Mouse (Mus musculus) embryonic facial prominence, embryonic 10.5 days (tissue): ENCODE measurements around the gene Kdr. TPM values are rescaled to one million over a fixed set of nuclear protein-coding genes. Genes with fewer than 3 reads are reported as not detected.

ENCODE experiments used
- DNase-seq: peaks from one replicate; pipeline ENCODE4 v3.0.0-alpha.2; 2017; ENCODE audit warnings: low spot score
- H3K27ac ChIP-seq: fragments of 300-500 bp; sonication (generic); replicated peaks from 2 replicates; pipeline ENCODE4 v1.5.1; 2016; ENCODE audit warnings: mild to moderate bottlenecking
- H3K27me3 ChIP-seq: fragments of 300-500 bp; sonication (generic); replicated peaks from 2 replicates; pipeline ENCODE4 v1.6.1; 2016; ENCODE audit warnings: low read depth, mild to moderate bottlenecking; ENCODE audit not compliant: poor library complexity, severe bottlenecking
- H3K36me3 ChIP-seq: fragments of 300-500 bp; sonication (generic); replicated peaks from 2 replicates; pipeline ENCODE4 v1.6.1; 2016; ENCODE audit warnings: mild to moderate bottlenecking, moderate library complexity
- H3K4me1 ChIP-seq: fragments of 300-500 bp; sonication (generic); 2 replicates; pipeline ENCODE4 v1.6.1; 2016
- H3K4me3 ChIP-seq: fragments of 300-500 bp; sonication (generic); 2 replicates; pipeline ENCODE4 v1.5.1; 2016; ENCODE audit warnings: mild to moderate bottlenecking, moderate library complexity
- H3K9me3 ChIP-seq: fragments of 300-500 bp; sonication (generic); 2 replicates; pipeline ENCODE4 v1.6.1; 2016; ENCODE audit warnings: mild to moderate bottlenecking
- WGBS: fragments of 180-500 bp; shearing (Covaris S2); methylation state at CpG from one replicate; pipeline ENCODE4 v1.1.7; 2016; 5-methylcytosine and 5-hydroxymethylcytosine counted together
- polyA plus RNA-seq: library from polyadenylated mRNA; unstranded; fragments of >200 nt; fragmentation: Nextera tagmentation; extraction: Ambion mirVana; gene quantifications from 2 replicates; pipeline ENCODE4 v1.2.1, GENCODE M21; 2016

Gene Kdr
- polyA plus RNA-seq, 1 experiment from 2014 or later, result 25.5 TPM

DNA sequence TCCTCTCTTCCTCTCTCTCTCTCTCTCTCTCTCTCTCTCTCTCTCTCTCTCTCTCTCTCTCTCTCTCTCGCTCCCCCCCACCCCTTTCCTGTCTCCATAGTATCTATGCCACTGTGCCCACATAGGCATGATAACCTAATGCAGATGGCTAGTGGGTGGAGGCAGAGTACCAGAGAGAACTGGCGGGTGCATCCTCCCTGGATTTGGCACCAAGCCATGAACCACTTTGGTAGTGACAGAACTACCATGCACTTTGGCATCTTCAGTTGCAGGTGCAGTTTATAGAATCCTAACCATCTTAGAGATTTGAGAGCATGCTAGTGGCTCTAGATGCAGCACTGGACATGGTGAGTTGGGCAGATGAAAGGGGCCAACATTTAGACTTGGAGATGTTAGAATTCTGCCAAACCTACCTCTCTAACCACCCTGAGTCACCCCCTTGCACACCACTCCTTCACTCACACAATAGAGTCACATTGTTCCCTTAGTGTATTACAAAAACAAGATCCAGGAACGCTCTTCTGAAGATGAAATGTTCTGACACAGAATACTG is 23.4 kb downstream of the Kdr start:
- H3K4me1 ChIP-seq, result 0 out of 2 replicates have a peak, but pooled peaks cover 4% of the 10 kb centered on the region
- 86% methylated on average over 3 of the region's 3 CpGs for WGBS
- no peak overlapping the region for H3K4me3 ChIP-seq
- no peaks in the 10 kb centered on the region for H3K9me3 ChIP-seq
- DNase-seq, result no peak
- no peaks in the 10 kb centered on the region for H3K36me3 ChIP-seq
- no peak overlapping the region for H3K27ac ChIP-seq
- H3K27me3 ChIP-seq, result no peaks in the 10 kb centered on the region

DNA sequence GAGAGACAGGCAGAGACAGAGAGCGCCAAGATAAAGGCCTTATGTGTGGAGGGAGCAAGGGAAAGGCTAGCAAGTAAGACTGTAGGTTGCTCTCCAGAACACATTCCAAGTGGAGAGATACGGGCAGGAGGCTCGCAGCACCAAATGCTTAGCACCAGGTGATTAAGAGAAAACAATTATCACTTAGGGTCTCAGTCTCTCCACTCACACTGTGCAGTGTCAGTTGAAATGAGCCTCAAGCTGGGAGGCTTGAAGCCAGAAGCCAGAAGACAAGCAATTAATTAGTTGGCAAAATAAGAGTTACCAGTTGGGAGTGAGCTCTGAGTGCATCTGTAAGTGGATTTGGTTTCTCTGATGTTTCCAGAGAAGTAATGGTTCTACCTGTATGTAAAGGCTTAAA is 24.0 kb downstream of the Kdr start:
- DNase-seq, result no peak
- H3K4me3 ChIP-seq, result no peak overlapping the region
- H3K36me3 ChIP-seq, result no peaks in the 10 kb centered on the region
- no peaks in the 10 kb centered on the region for H3K27me3 ChIP-seq
- WGBS, result 71% methylated on average over 3 of the region's 3 CpGs
- H3K27ac ChIP-seq, result no peak overlapping the region
- H3K4me1 ChIP-seq, result 0 out of 2 replicates have a peak, but pooled peaks cover 4% of the 10 kb centered on the region
- no peaks in the 10 kb centered on the region for H3K9me3 ChIP-seq

DNA sequence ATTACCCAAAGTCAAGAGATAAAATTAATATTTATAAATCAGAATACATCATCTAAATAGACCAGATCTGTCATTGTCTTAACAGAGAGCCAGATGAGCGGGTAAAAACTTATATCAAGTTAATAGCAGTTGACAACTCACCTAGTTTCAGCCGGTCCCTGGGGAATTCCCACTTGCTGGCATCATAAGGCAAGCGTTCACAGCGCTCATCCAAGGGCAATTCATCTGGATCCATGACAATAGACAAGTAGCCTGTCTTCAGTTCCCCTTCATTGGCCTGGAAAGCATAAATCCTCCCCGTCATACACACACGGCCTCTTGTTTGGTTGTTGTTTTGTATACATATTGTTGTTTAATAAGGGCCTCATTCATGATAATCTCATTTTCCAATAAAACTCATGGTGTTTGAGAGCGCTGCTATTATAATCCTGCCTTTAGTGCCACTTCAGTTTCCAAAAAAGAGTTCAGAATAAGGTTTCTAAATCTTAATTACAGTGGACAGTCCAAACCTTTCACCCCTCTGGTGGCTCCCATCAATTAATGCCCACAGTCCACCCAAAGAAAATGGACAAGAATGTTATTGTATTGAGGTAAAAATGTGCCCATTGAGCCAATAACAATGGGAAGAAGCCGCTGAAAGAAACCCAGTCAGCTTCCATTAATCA is 26.0 kb downstream of the Kdr start:
- H3K27me3 ChIP-seq, result no peaks in the 10 kb centered on the region
- H3K4me1 ChIP-seq, result 0 out of 2 replicates have a peak, but pooled peaks cover 4% of the 10 kb centered on the region
- no peak overlapping the region for H3K27ac ChIP-seq
- H3K36me3 ChIP-seq, result no peaks in the 10 kb centered on the region
- H3K9me3 ChIP-seq, result no peaks in the 10 kb centered on the region
- DNase-seq, result no peak
- H3K4me3 ChIP-seq, result no peak overlapping the region
- 76% methylated on average over 8 of the region's 8 CpGs for WGBS

DNA sequence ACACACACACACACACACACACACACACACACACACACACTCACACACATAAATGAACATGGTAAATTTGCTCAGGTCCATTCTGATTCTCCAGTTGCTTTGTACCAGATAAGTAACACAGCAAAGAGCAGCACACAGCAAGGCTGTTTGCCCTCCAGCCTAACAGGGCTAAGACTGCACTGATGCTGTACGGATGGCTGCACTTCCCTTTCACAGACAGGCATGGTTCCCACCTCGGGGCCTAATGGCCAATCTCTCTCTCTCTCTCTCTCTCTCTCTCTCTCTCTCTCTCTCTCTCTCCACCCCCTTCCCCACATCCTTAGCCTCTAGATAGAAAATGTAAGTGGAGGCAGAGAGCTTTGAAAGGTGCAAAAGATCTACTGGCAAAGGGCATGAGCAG is 27.4 kb downstream of the Kdr start:
- Histone ChIP-seq H3K4me1 (no peaks in the 10 kb centered on the region), H3K36me3 (no peaks in the 10 kb centered on the region), H3K4me3 (no peak overlapping the region), H3K9me3 (no peaks in the 10 kb centered on the region), H3K27ac (no peak overlapping the region), H3K27me3 (no peaks in the 10 kb centered on the region)
- DNase-seq, result no peak
- 46% methylated on average over 2 of the region's 2 CpGs for WGBS

DNA sequence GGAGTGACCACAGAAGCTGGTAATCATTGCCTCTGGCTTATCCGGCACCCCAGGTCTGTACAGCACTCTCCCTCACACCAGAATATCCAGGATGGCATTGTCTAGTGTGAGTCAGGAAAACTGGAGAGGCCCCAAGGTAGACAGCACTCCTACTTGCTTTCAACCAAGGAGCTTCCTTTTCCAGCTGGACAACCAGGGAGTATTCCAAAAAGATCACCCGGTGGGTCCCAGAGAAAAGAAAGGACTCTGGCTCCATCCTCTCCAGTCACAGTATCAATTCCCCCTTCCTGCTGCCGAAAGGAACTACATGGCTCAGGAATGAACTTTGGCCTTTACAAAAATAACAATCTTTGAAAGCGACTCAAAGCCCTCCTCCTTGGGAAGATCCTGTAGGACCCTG is 32.9 kb downstream of the Kdr start:
- no peak for DNase-seq

DNA sequence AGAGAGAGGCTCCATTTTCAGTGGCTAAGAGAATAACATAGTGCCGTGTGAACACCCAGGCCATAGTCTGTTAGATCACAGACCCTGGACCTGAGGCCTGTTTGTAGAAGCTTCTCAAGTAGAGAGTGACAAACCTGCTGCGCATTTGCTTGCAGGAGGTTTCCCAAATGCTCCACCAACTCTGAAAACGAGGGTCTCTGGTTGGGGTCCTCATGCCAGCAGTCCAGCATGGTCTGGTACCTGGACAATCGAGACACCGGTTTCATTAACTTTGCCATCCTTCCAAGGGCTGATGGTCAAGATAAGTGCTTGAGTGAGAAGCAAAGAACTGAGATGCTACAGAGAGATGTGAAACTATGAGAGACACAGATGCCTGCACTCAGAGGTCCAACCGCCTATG is 35.0 kb downstream of the Kdr start:
- 96% methylated on average over 6 of the region's 6 CpGs for WGBS
- H3K36me3 ChIP-seq, result no peaks in the 10 kb centered on the region
- DNase-seq, result no peak
- H3K4me1 ChIP-seq, result peaks cover 31% of the 10 kb centered on the region
- no peaks in the 10 kb centered on the region for H3K9me3 ChIP-seq
- H3K4me3 ChIP-seq, result no peak overlapping the region
- no peak overlapping the region for H3K27ac ChIP-seq
- no peaks in the 10 kb centered on the region for H3K27me3 ChIP-seq

More for the DNA sequence above, 32.9 kb downstream of the Kdr start:
- no peaks in the 10 kb centered on the region for H3K36me3 ChIP-seq
- H3K27me3 ChIP-seq, result no peaks in the 10 kb centered on the region
- no peak overlapping the region for H3K4me3 ChIP-seq
- peaks cover 16% of the 10 kb centered on the region for H3K4me1 ChIP-seq
- no peaks in the 10 kb centered on the region for H3K9me3 ChIP-seq
- 58% methylated on average over 4 of the region's 4 CpGs for WGBS
- no peak overlapping the region for H3K27ac ChIP-seq

DNA sequence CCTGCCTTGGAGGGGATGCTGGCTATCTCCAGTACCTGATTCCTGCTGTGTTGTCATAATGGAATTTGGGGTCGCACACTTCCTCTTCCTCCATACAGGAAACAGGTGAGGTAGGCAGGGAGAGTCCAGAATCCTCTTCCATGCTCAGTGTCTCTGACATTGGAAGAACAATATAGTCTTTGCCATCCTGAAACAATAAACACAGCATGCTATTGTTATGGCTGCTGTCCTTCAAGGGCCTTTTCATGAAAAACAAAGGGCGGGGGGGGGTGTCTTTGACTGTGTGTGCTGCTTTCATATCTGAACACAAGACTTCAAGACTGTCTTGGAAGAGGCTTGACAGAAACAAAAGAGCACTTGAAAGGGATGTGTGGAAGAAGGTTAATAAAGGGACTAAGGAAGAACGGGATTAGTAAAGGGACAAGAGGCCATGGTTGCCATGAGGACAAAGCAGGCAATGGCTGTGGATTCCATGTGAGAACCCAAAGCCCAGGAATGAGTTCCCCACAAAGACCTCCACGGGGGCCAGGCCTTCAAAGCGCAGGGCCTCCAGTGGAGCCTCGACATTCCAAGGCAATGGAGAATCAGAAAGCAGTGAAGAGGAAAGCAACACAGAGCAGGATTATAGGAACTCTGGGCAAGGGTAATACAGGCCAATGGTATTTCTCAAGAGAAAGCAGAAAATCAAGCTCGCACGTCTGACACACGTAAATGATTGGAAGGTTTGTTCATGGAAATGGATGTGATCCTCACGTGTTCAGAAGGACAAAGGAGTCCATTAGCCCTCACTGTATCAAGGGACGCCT is 36.3 kb downstream of the Kdr start:
- no peak for DNase-seq
- WGBS, result 62% methylated on average over 11 of the region's 11 CpGs
- H3K4me1 ChIP-seq, result peaks cover 31% of the 10 kb centered on the region
- no peak overlapping the region for H3K4me3 ChIP-seq
- H3K36me3 ChIP-seq, result no peaks in the 10 kb centered on the region
- no peaks in the 10 kb centered on the region for H3K9me3 ChIP-seq
- H3K27ac ChIP-seq, result no peak overlapping the region; the same call in 1 of the 2 replicates
- no peaks in the 10 kb centered on the region for H3K27me3 ChIP-seq

DNA sequence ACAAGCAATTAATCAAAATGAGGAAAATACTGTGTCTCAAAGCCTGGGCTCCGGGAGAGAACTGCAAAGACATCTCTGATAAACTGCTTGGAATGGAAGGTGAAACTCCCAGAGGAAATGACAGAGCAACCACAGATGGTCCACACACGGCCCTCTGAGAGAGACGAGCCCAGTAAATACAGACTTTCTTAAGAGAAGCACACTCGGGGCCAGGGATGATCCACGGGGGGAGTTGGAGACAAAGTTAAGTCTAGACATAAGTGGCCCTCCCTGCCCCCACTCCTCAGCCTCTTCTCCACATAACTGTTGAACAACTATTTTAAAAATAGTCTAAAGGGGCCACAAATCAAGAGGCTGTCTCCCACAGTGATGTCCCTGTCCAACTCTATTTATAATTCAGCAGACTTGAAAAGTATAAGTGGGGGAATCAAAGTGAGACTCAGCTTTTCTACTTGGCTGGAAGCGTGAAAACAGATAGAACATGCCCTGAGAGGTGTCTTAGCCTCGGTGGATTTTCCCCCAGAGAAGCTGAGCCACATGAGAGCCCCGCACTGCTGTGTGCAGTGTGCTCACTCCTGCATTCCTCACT is 39.0 kb downstream of the Kdr start:
- H3K4me1 ChIP-seq, result peaks cover 31% of the 10 kb centered on the region
- H3K27me3 ChIP-seq, result no peaks in the 10 kb centered on the region
- H3K4me3 ChIP-seq, result no peak overlapping the region
- H3K9me3 ChIP-seq, result no peaks in the 10 kb centered on the region
- no peak overlapping the region for H3K27ac ChIP-seq
- H3K36me3 ChIP-seq, result no peaks in the 10 kb centered on the region
- no peak for DNase-seq
- WGBS, result 66% methylated on average over 8 of the region's 8 CpGs

DNA sequence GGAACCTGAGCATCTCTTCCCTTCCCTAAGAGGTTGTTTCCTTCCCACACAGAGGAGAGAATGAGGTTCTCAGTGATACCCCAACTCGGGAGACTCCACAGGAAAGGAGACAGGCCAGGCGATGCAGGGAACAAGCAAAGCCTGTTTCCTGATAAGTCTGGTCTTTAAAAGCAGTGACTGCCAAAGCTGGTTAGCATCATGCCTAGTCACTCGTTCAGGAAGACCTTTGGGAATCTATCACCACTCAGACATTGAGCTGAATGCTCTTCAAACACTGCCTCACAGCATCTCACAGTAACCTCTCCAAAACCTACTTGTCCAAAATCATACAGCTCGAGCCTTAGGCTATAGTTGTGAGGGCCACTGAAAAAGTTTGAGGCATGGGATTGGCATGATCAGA is 40.2 kb downstream of the Kdr start:
- no peak overlapping the region for H3K4me3 ChIP-seq
- WGBS, result 70% methylated on average over 4 of the region's 4 CpGs
- no peak overlapping the region for H3K27ac ChIP-seq
- DNase-seq, result no peak
- no peaks in the 10 kb centered on the region for H3K9me3 ChIP-seq
- peaks cover 31% of the 10 kb centered on the region for H3K4me1 ChIP-seq
- no peaks in the 10 kb centered on the region for H3K27me3 ChIP-seq
- H3K36me3 ChIP-seq, result no peaks in the 10 kb centered on the region

DNA sequence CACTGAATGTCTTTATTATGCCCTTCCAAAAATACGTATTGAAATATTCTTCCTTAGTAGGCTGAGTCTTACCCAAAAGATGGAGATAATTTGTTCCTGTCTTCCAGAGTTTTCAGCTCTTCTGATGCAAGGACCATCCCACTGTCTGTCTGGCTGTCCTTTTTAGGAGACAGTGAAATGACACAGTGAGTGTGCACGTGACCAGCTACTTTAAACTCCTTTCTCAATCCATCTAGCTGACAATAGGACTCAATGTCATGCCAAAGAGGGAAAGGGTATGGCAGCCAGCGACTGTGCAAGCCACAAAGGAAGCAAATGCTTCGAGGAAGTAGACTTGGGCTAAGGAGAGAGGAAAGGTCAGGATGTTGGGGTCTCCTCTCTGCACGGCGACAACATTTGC is 42.0 kb downstream of the Kdr start:
- Histone ChIP-seq H3K36me3 (no peaks in the 10 kb centered on the region), H3K4me1 (peaks cover 20% of the 10 kb centered on the region), H3K27me3 (no peaks in the 10 kb centered on the region), H3K4me3 (no peak overlapping the region), H3K27ac (no peak overlapping the region), H3K9me3 (no peaks in the 10 kb centered on the region)
- WGBS, result 80% methylated on average over 6 of the region's 6 CpGs
- DNase-seq, result no peak

DNA sequence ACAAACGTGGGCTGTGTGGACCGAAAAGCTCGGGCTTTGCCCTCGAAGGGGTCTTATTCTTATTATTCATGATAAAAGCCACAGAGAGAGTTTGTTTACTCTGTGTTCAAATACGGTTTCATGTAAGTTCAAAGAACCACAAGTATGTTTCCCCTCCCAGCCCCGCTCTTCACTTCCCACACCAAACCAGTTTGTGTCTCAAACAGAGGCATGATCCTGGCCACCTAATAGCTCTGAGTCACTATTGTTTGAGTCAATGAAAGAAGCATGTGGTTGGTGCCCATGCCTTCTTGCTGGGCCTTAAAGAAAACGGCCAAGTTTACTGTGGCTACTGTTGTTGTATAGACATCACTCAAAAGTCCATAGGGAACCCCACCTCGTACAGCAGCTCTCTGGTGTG is 43.0 kb downstream of the Kdr start:
- H3K4me1 ChIP-seq, result peaks cover 15% of the 10 kb centered on the region
- H3K36me3 ChIP-seq, result no peaks in the 10 kb centered on the region
- no peaks in the 10 kb centered on the region for H3K27me3 ChIP-seq
- H3K27ac ChIP-seq, result no peak overlapping the region
- H3K4me3 ChIP-seq, result no peak overlapping the region
- whole genome bisulfite sequencing, result 89% methylated on average over 8 of the region's 8 CpGs
- DNase-seq, result no peak
- no peaks in the 10 kb centered on the region for H3K9me3 ChIP-seq

DNA sequence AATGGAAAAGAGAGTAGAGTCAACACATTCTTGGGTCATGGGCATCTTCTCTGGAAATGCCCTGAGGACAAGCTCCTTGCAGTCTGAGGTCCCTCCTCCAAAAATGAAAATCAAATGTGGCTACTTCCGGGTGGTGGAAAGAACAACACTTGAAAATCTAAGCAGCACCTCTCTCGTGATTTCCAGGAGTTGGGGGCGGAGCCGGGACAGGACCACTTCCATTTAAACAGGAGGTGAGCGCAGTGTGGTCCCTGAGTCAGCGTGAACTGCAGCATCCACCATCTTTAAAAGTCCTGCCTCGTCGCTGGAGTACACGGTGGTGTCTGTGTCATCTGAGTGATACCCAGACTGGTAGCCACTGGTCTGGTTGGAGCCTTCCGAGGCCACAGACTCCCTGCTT is 44.1 kb downstream of the Kdr start:
- H3K4me3 ChIP-seq, result no peak overlapping the region
- no peak overlapping the region for H3K27ac ChIP-seq
- H3K27me3 ChIP-seq, result no peaks in the 10 kb centered on the region
- H3K4me1 ChIP-seq, result peaks cover 5% of the 10 kb centered on the region
- no peak for DNase-seq
- H3K36me3 ChIP-seq, result no peaks in the 10 kb centered on the region
- WGBS, result 84% methylated on average over 10 of the region's 10 CpGs
- H3K9me3 ChIP-seq, result no peaks in the 10 kb centered on the region
